Mouse (Mus musculus): ENCODE measurements around the gene Eif2ak4.

Gene Eif2ak4

DNA sequence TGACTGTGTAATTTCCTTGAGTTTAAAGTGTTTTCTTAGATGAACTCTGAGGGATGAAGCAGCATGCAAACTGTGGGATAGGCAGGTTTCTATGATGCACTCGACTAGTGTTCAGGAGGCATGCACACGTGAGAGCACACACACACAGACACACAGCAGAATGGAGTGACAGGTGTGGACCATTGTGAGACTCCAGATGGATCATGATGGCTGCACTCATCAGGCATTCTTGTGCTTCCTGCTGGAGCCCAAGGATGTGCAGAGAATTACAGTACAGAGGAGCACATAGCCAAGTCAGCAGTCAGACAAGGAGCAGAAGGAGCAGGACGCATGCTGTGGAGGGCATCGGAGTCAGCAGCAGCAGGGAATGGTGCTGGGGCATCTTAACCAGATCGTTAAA lies 15.9 kb downstream of the Eif2ak4 start:
- DNase-seq (ENCODE audit: low read depth in 1 of 2, low spot score in 2 of 2), result no peak

- no peak for DNase-seq (ENCODE audit: low read depth in 1 of 2, low spot score in 2 of 2)
Observed at GRCm38 (mm10) chr2:118405568-118405967, 17.1 kb downstream of the Eif2ak4 start.

DNA sequence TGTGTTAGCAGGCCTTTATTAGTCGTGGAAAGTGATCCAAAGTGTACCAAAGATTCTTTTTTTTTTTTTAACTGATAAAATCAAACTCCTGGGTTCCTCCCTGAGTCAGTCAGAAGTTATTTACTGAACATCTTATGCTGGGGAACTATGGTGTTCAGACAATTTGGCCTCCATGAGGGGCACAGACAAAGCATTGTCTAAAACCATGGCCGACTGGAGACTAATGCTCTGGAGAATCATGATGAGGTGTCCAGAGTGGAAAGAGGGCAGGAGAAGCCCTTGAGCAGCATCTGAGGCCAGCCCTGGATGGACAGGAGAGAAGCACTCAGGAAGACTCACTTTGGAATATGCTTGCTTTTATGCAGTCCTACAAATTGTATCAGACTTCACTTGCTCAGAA lies 18.4 kb downstream of the Eif2ak4 start:
- no peak for DNase-seq (ENCODE audit: low read depth in 1 of 2, low spot score in 2 of 2)

DNA sequence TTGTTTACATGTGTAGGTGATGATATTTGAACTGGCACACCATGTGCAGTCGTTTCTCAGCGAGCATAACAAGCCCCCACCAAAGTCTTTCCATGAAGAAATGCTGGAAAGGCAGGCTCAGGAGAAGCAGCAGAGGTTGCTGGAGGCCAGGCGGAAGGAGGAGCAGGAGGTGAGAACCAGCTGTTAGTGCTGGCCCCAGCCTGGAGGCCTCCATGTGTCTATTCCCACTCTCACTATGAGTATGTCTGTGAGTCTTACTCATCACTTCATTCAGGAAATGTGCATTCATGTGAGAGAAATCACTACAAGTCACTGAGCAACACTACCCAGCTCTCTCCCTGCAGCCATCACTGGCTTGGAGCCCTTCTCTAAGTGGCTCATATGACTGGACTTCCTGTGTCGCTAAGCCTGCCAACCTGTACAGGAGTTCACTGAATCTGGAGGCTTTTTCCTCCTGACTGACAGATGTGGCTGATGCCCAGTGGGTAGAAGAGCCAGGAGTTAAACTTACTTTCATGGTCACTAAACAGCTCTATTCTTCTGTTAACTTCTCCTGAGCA lies 20.0 kb downstream of the Eif2ak4 start:
- no peak for DNase-seq (ENCODE audit: low read depth in 1 of 2, low spot score in 2 of 2)

GRCm38 (mm10) chr2:118412821-118413220 lies 24.4 kb downstream of the Eif2ak4 start:
- no peak for DNase-seq (ENCODE audit: low read depth in 1 of 2, low spot score in 2 of 2)

- no peak for DNase-seq (ENCODE audit: low read depth in 1 of 2, low spot score in 2 of 2)
Observed at GRCm38 (mm10) chr2:118415601-118416355, 27.4 kb downstream of the Eif2ak4 start.

- DNase-seq (ENCODE audit: low read depth in 1 of 2, low spot score in 2 of 2), result no peak
Observed at GRCm38 (mm10) chr2:118418076-118418475, 29.7 kb downstream of the Eif2ak4 start.

DNA sequence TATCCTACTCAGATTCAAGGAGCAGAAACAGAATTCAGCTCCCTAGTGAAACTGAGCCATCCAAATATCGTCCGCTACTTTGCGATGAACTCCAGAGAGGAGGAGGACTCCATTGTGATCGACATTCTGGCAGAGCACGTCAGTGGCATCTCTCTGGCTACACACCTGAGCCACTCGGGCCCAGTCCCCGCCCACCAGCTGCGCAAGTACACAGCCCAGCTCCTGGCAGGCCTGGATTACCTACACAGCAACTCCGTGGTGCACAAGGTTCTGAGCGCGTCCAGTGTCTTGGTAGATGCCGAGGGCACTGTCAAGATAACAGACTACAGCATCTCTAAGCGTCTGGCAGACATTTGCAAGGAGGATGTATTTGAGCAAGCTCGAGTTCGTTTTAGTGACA lies 33.5 kb downstream of the Eif2ak4 start:
- no peak for DNase-seq (ENCODE audit: low read depth in 1 of 2, low spot score in 2 of 2)

DNA sequence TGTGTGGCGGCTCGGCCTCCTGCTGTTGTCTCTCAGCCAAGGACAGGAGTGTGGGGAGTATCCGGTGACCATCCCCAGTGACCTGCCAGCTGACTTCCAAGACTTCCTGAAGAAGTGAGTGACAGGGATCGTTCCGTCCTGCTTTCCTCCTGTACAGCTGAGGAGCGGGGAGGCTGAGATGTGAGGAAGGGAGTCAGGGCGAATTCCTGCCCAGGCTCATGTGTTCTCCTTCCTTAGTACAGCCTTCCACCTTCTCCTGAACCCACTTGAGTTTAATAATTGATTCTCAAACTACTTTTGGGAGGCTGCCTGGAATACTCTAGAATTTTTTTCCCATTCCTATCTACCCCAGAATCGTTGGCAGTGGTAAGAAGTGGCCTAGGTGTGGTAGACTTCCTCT lies 34.0 kb downstream of the Eif2ak4 start:
- no peak for DNase-seq (ENCODE audit: low read depth in 1 of 2, low spot score in 2 of 2)

GRCm38 (mm10) chr2:118428296-118428695 lies 39.9 kb downstream of the Eif2ak4 start:
- DNase-seq (ENCODE audit: low read depth in 1 of 2, low spot score in 2 of 2), result no peak

DNA sequence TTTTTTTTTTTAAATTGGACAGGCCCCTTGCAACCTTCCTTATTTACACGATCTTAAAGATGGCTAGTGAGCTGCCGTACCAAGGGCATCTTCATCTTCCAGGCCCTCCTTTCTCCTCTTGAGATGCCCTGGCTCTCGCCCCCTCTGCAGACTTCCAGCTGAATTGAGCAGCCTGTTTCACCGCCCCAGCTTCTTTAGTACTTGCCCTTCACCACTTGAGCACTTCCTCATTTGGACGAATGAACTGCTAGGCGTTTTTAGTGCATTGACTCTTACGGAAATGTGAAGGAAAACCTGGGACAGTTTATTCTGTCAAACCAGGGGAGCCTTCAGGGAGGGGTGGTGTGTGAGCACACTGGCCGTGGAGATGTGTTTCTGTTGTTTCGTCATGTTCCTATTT lies 40.9 kb downstream of the Eif2ak4 start:
- no peak for DNase-seq (ENCODE audit: low read depth in 1 of 2, low spot score in 2 of 2)

DNA sequence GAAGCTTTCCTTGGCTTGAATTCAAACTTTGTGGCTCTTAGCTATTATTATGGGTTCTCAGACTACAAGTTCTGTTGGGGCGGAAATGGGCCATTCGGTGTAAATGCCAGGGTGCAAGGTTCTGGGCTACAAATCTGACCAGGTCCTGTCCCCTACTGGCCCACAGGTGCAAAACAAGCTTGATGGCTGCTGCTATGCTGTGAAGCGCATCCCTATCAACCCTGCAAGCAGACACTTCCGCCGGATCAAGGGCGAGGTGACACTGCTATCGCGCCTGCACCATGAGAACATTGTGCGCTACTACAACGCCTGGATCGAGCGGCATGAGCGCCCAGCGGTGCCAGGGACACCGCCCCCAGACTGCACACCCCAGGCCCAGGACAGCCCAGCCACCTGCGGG lies 42.2 kb downstream of the Eif2ak4 start:
- DNase-seq (ENCODE audit: low read depth in 1 of 2, low spot score in 2 of 2), result no peak

GRCm38 (mm10) chr2:118431589-118431988 lies 43.2 kb downstream of the Eif2ak4 start:
- no peak for DNase-seq (ENCODE audit: low read depth in 1 of 2, low spot score in 2 of 2)

GRCm38 (mm10) chr2:118442172-118442571 lies 53.8 kb downstream of the Eif2ak4 start:
- DNase-seq (ENCODE audit: low read depth in 1 of 2, low spot score in 2 of 2), result no peak

DNA sequence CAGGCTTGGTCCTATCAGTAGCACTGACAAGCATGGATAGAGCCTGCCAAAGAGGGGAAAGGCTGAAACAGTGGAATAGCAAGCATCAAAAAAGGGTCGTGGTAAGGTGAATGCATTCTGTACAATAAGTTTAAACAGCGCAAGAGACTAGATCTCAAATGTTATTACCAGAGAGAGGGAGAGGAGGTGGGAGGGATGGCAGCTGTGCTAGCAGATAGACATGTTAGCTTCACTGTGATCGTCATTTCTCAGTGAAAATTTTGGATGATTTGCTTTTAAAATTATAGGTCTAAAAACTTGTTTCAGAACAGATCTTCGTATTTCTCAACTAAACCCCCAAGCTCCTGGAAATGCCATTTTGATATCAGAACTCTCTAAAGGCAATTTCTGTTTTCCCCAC lies 54.3 kb downstream of the Eif2ak4 start:
- DNase-seq (ENCODE audit: low read depth in 1 of 2, low spot score in 2 of 2), result no peak

DNA sequence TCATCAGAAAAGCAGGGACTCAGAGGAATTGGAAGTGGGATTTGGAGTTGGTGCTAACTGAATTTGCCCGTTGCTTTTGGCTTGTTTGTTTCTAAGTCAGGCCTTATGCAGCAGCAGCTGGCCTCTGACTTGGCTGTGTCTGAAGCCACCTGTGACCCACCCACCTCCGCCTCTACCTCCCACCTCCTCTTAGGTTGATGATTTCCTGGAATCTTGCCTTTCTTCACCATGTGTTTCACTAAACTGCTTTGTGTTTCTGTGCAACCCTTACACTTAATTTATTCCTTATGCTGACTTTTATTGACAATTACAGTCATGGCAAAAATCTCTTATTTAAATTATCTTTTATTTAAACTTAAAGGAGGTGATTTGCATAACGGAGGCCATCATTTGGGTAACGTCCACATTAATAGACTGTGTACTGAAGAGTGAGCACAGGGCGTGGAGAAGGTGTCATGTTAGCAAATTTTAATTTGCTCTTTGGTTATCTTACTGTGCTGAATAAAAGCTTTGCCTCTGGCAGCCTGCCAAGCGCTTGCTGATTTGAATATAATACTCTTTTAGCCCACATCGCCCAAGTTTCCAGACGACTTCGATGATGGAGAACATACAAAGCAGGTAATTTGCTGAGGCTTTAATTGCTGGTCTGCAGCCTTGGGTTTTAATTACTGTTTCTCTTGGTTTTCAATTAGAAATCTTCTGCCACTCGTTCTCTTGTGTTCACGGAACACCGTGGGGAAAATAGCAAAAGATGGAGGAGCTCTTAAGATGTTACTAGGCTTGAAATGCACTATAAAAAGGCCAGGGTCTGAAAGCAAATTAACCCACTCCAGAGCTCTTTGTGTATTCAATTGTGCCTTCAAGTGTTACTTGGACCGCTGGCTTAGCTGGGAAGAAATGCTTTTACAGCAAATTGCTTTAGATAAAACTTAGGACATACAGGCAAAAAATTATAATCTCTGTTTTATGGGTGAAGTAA lies 57.6 kb downstream of the Eif2ak4 start:
- no peak for DNase-seq (ENCODE audit: low read depth in 1 of 2, low spot score in 2 of 2)

GRCm38 (mm10) chr2:118448181-118448580 lies 59.8 kb downstream of the Eif2ak4 start:
- no peak for DNase-seq (ENCODE audit: low read depth in 1 of 2, low spot score in 2 of 2)

DNA sequence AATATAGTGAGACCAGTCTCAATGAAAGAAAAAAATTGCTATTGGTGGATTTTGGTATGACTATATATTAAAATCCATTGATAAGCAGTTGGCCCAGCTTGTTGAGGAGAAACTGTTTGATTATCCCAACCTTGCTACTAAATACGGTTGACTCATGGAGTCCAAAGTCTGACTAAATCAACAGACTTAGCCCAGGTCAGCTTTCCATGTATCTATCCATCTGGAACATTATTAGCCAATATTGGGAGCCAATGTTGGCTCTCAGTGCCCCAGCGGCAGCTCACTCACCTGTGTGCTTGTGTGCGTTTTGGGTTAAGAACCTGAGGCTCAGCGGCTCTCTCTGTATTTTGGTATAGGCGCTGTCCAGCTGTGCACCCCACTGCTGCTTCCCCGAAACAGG lies 62.6 kb downstream of the Eif2ak4 start:
- DNase-seq (ENCODE audit: low read depth in 1 of 2, low spot score in 2 of 2), result no peak

DNA sequence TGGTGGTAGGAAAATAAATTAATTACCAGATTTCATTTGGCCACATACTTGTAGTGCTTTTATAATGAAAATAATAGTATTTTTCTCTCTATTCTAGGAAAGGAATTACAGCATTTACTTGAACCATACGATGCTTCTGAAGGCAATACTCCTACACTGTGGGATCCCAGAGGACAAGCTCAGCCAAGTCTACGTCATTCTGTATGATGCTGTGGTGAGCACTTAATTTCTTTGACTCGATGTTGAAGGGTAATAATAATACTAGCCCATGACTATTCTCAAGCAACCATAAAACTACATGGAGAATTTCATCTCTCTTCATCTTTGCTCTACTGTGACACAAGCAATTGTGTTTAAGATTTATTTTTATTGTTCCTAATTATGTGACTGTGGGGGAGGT lies 68.6 kb downstream of the Eif2ak4 start:
- DNase-seq (ENCODE audit: low read depth in 1 of 2, low spot score in 2 of 2), result no peak

DNA sequence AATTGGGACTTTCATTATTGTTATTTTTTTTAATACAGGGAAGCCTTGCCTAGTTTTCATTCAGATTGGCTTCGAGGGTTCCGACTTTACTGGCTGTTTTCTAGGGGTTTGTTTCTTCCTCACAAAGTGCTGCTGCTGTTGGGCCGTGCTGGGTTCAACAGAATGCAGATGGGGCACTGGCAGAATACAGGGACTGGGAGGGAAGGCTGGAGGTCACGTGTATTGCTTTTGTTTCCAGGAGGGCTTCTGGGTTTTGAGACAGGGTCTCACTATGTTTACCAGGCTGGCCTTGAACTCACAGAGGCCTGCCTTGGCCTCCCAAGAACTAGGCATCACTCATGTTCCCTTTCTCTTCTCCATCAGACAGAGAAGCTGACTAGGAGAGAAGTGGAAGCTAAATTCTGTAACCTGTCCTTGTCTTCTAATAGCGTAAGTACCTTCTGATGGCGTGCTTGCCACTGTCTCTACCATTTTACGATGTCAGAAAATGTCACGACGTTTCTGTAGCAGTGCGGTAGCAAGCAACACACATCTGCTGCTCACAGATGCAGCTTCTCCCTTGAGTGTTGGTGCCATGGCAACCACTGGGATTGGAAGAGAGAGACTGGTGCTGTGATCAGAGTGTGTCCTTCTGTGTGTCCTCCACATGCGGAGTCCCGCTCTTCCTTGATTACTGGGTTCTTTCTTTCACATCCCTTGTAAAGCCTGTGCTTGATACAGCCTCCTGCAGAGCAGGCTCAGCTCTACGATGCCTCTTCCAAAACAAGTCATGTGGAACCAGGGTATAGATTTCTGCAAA lies 69.2 kb downstream of the Eif2ak4 start:
- no peak for DNase-seq (ENCODE audit: low read depth in 1 of 2, low spot score in 2 of 2)

Measured in monocyte, adult 2 months (primary cell).